Mouse (Mus musculus): ENCODE measurements at regions not wholly inside any gene's neighbourhood (a gene's known extent, or its start where the extent isn't known, plus 50 kb on each side); places are given as distances from the start of the nearest gene placed in this dataset.

- no peak for TF ChIP-seq POLR2A (IDR thresholded peaks at IDR 0.05; ENCODE audit: borderline replicate concordance, low read depth, low read length)
- TF ChIP-seq CTCF (IDR thresholded peaks at IDR 0.05; ENCODE audit: low read depth, low read length), result no peak
Observed at GRCm38 (mm10) chr1:95422253-95422652, 108.8 kb downstream of the Fam174a start.

Data from bone marrow macrophage, adult 2 months (primary cell).